Mouse (Mus musculus) urinary bladder, postnatal 36 days (tissue): ENCODE results near the gene Xylt1.

ENCODE experiments used
- DNase-seq, 2 experiments: peaks; one replicate each; pipeline ENCODE4 v3.0.0; 2022; ENCODE audit warnings: low spot score in 2 of 2, mixed read lengths in 1 of 2

The Xylt1 gene

DNA sequence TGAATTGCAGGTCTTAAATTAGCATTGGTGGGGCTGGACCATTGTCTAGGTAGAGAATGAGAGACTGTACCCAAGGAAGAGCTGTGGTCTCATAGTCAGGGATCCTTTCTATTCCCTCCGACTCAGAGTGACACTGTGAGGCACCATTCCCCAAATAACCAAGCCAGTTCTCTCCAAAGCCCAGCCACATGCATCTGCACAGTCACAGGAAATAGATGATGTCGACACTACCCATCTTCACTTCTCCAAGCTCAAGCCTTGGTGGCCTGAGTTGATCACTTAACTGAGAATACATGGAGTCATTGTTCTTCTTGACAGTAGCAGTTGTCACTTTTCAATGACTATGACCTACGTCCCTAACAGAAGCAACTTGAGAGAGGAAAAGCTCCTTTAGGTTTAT lies 100.6 kb downstream of the Xylt1 start:
- DNase-seq = no peak

DNA sequence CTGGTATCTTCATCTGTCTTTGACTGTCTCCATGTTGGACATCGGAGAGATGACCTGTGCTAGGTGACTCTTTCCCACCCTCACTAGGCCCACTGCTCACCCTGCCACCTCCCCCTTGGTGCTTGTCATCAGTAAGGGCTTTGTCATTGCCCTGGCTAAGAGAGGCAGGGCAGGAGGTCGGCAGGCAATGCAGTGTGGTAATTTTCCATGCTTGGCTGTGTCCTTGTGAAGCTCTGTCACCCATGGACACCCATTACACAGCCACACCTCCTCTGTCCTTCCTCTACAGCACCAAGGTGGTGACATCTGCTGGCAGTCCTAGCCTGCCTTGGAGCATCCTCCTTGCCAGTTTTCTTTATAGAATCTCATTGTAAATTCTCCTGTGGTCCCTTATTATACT lies 101.9 kb downstream of the Xylt1 start:
- no peak for DNase-seq

DNA sequence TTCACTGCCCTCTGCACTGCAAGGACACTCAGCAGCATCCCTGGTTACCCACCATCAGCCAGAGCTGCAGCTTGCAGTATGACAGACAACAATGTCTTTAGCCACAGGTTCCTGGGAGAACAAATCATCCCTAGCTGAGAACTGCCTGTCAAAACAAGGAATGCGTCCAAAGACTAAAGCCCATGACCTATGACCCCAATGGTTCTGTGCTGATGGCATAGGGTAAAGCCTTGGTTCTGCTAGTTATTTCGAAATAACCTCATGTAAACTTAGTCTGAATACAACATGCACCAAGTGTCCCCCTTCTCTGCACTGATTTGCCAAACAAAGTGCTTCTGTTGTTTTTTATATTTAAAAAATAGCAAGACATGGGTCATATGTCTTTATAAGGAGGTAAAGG lies 103.8 kb downstream of the Xylt1 start:
- no peak for DNase-seq

DNA sequence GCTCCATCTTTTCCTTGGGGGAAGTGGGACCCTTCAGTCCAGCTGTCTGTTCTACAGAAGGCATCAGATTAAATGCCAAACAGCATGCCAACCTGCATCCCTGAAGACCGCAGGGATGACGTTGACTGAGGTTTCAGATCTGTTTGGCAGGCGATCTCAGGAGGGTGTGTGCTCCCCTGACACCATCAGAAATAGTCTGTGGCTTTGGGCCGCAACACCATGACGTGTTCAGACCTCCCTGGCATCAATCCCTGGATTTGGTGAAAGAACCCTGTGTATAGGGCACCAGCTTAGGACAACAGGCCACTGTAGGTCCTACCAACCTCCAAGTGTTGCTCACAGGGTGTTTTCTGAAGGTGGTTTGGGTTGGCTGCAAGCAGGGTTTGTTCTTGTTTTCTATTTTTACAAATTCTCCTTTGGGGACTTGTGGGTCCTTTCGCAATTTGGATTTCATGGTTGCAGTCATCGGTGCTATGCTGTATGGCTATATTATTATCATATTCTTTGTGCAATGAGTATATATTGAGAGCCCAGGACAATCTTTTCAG lies 104.3 kb downstream of the Xylt1 start:
- peak in 1 of 2 experiments; percentile 43 for DNase-seq

DNA sequence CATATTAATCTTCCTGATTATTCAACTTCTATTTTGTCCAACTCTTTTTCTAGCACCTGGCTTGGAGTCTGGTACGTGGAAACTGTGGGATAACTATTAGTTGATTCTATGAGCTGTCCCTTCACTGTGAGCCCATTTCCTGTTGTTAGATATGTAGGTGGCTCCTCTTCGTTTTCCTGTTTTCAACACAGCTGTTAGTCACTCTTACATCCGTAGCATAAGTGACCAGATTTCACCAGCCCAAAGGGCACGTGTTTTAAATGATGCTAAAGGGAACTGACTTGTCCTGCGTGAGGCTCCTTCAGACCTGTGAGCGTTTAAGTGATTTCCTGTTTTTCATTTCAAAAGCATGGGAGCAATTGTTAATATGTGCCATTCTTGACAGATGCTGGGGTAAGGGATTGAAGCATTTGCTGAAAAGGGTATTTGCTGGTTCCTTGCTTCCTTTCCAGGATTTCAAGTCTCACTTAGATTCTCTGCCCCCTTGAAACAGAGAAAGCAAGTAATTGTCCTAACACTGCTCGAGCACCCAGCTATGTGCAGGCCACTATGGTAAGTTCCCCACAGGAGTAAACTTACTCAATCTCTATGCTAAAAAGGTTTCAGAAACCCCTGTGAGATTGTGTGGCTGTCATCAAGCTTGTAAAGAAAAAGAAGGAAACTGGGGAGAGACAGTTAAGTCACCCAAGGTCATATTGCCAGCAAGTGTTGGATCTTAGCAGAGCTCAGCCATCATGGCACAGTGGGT lies 105.8 kb downstream of the Xylt1 start:
- DNase-seq = no peak

DNA sequence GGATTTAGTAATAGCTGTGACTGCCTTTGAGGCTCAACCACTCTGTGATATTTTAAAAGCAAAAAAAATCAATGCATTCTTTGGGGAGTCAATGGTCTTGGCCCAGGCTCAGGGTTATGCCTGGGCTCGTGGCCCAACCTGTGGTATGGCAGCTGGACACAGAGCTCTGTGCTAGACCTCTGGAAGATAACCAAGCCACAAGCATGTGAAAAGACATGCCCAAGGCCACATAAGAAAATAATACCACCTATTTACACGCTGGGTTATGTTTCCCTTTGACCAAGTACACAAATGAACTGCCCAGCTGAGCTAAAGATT lies 106.4 kb downstream of the Xylt1 start:
- DNase-seq = no peak

DNA sequence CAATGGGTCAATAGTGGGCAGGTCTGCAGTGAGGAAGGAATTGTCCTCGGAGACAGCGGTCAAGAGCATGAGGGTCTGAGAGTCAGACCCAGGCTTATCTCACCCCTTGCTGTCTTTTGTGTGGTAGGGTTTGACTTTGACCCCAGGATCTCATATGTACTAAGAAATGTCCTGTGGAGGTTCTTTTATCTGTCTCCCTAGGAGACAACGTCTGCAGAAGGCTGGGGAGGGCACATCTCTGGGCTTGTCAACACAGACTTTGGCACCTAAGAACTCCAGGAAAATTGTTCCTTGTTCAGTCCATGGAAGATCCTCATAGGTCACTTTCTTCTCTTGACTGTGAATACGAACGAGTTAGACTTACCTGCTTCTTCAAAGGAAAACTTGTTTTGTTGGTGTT lies 109.2 kb downstream of the Xylt1 start:
- no peak for DNase-seq

DNA sequence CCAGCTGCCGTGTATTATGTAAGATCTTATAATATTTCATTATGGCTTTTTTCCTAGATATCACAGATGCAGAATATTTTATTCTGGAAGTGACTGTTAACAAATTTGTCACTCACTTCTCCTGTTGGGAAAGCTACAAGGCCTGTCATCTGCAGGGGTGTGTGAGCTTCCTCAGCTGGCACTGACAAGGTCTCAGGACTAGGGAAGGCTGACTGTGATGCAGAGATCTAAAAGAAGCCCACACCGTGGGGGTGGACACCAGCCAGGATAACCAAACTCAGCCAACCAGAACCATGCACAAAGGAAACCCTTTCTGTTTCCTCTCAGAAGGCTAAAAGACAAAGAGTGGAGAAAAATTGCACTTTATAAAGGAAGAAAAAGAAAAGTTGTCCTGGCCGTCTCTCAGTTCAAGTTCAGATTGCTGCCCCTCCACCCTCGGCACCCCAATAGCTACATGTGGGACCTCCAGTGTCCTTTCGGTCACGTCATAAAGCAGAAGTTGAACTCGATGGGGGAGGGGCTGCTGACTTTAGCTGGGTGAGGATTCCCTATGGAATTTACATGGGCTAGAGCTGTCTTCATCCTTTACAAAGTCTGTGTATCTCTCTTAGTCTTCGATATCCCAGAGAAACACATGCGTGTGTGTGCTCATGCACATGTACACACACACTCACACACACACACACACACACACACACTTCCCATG lies 109.9 kb downstream of the Xylt1 start:
- no peak for DNase-seq

DNA sequence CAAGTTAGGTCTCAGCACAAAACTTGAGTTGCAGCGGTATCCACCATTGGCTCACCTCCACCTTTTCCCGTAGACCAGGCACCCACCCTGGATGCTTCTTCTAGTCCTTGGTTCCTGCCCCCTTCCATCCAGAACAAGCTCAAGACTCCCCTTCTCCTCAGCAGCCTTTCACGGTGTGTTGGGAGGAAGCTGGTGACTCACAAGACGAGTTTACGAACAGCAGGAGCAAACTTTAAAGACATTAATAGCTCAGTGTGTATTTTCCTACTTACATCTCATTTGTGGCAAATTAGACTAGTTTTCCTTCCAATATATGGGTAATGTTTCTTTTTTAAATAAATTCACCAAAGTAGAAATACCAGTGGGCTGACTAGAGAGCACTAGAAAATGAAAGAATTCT lies 110.7 kb downstream of the Xylt1 start:
- DNase-seq = no peak

DNA sequence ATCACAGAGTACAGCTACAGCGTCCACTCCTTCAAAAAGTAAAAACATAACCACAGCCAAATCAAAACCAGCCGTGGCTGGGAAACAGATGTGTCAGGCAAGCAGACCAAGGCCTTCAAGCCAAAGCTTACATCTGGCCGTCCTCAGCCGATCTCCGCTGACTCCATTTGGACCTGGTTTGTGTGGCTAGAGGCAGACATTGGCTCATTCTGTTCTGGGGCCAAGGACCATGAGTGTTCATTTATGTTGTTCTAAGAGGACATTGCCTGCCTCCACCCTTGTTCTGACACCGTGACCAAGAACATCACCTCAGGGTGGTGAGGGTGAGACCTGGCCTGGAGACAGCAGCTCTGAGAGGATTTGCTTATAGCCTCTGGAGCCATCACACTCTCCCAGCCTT lies 113.4 kb downstream of the Xylt1 start:
- peak in 1 of 2 experiments; percentile 36 for DNase-seq

DNA sequence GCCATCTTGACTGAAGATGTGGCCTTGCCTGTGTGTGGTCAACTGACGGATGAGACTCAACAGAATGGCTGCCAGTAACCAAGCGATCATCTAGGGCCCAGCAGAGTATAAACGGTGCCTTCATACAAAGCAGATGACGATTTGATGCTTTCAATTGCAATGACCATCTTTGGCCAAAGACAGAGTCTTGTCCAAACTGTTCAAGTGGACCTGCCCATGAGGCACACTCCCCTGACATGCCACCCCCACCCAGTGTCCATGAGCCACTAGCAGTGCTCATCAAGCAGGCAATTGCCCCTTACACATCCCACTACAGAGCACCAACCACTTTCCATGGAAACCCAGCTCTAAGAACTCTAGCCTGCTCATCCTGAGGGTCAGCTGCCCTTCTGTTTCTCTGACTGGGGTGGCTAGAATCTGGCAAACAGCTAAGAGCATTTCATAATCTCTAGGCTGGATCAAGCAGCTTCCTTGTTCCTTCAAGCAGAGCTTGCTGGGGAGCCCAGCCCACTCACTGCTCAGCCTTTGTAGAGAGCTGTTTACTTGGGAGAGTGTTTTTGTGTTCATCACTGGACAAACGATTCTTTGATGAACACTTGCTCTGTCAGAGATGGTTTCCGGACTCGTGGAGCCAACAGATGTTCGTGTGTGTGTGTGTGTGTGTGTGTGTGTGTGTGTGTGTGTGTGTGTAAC lies 114.0 kb downstream of the Xylt1 start:
- peak in 1 of 2 experiments; percentile 9 for DNase-seq

DNA sequence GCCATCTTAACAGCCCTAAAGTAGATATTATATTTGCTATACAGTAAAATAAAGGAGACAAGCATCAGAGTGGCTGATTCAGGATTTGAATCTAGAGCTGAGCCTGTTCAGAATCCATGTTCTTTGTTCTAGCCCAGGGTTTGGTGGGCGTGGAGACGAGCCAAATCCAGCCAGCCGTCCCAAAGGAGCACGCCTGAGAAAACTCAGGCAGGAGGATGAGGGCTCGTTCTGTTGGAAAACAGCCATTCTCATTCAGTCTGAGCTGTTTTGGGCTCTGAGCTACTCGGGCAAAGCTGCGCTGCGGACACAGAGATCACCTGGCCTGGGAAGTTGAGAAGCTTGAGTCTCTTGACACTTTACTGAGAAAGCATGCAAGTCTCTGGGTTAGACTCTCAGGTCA lies 115.0 kb downstream of the Xylt1 start:
- no peak for DNase-seq

DNA sequence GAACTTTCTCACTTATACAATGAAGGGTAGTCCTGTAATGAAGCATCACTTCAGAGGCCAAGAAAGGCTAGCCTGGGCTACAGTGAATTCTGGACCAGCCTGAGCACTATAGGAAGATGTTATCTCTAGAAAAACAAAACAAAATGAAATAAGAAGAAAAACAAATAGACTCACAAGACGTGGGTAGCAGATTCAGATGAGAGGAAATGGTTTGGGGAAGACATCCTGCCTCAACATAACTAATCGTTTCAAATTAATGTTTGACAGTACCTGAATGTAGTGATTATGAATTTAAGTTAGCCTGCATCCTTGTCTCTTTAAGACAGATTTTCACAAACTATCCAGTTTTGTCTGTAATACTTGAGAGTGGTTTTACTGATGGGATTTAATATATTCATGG lies 117.4 kb downstream of the Xylt1 start:
- DNase-seq = no peak

DNA sequence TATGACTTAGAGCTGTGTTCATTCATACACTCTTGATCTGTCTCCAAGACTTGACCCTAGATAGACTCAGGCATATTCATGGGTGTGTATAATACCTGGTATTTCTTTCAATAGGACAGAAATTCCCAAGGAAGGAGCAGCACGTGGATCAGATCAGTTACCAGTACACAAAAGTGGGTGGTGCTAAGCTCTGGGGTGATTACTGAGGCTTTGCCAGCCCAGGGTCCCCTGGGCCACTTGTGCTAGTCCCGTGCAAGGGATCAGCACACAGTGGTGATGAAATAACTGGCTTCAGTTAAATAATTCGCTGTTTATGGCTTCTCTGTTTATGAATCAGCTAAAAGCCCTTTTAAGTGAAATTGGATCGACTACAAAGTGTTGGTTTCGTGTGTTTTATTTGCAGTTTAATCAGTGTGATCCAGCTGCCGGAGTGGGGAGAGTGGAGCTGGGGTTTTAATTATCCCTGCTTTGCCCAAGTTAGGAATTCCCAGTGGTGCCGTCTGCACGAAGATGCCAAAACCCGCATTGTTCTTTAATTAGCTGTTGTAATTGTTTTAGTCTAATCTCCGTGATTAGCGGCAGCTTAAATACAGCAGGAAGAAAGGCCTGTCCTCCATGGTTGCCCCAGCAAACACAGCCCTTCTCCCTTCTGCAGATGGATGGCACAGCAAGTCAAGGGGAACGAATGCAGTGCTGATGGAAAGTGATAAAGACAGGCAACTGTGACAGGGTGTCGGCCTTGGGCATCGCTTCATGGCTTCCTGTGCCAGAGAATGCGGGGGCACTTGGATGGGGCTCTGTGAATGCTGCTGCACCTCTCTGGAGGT lies 120.8 kb downstream of the Xylt1 start:
- DNase-seq = no peak

DNA sequence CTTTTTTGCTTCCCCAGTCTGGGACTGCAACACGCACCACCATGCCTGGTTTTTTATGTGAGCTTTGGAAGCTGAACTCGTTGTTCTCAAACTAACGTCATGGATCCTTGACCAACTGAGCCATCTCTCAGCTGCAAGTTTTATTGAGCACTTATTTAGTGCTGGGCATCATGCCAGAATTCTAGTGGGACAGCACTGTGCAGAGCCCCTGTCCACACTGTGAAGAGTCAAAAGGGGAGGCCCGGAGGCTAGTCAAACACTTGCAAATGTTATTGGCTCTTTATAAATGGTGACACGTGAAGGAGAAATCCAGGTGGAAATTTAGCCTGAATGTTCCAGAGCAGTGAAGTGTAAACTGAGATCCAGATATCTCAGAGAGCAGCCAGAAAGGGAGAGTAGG lies 121.6 kb downstream of the Xylt1 start:
- DNase-seq = no peak

DNA sequence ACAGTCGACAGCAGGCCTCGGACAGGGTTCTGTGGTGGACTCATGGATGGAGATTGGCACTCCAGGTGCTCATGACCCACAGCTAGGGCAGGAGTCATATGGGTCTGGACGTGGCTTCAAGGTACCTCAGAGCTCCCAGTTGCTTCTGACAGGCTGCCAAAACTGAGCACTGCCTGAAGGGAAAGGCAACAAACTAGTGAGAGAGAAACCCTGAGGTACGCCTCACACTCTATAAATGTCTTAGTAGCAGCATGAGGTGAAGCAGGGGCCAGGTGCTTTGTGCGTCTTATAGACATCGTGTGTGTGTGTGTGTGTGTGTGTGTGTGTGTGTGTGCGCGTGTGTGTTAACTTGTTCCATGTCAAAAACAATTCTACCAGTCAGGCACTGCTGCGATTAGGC lies 122.9 kb downstream of the Xylt1 start:
- DNase-seq = no peak

DNA sequence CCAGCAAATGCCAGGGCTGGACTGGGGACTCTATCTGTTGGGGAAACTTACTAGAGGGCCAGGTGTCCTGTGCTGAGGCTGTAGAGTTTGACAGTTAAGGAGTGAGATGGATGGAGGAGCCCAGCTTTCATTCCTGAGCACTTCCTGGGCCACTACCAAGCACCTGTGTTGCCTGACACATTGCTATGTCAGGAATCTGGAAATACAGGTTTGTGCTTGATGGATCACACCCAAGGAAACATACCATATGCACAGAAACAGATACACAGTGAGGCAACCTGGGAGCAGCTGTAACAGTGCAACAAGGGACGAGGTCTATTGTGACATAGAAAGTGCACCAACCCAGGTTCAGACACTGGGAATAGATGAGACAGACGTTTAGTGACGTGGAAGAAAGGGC lies 125.0 kb downstream of the Xylt1 start:
- DNase-seq = no peak

DNA sequence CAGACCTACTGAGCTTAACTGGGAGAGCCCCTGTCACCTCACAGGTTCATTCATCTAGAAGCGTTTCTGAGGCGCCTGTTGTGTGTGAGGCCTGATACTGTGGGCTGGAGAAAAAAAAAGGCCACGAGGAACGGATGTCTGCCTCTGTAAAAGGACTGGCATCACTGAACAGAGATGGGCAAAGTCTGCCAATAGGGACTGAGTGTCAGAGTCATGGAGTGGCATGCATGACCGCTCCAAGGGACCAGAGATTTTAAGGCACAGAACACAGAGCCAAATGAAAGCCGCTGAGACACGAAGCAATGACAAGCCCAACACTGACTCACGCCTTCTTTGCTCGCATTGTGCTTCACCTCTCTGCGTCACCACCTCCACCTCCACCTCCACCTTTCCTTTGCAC lies 126.6 kb downstream of the Xylt1 start:
- DNase-seq = no peak

DNA sequence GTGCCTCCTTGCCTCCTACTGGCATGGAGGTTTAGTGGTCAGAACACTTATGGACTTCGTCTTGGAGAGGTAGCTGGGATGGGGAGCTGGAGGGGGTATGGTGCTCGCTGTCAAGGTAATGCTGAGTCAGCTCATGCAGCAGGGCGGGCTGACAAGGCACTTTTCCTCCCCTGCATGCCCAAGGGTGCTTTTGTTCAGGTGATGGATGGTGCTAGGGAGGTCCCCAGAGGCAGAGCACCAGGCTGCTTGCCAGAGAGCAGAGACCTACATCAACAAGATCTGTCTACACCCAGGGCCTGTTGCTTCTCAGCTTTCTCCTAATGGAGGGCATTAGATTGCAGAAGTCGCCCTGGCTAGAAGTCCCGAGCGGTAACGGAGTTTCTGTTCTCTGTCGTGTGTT lies 127.3 kb downstream of the Xylt1 start:
- DNase-seq = no peak

DNA sequence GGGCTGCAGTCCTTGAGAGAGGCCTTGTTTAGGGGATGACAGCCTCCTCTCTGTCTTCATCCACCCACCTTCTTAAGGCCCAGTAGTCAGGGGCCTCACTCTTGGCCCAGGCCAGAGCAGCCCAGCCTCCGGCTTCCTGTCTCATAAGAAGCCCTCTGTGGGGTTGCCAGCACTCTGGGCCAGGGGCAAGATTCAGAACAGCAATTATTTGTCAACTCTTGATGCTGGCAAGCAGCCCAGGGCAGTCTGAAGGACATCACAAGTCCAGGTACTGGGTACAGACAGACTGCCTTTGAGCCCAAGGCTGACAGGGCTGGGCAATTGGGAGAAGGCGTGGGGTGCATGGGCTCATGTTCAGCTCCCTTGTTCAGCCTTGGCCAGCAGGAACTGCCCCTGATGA lies 129.3 kb downstream of the Xylt1 start:
- no peak for DNase-seq

DNA sequence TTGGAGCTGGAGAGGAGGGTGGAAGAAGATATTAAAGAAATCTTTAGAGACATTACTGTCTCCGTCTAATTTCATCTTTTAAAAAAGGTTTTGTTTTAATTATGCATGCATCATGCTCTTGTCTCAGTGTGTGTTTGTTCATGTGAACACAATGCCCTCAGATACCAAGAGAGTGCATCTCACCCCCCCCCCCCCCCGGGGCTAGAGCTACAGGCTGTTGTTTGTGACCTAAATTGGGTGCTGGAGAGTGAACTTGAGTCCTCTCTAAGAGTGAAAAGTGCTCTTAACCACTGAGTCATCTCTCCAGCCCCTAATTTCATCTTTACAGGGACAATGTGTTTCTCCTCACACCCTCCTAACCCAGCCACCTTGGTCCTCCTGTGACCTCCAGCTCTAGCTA lies 131.5 kb downstream of the Xylt1 start:
- DNase-seq = no peak

DNA sequence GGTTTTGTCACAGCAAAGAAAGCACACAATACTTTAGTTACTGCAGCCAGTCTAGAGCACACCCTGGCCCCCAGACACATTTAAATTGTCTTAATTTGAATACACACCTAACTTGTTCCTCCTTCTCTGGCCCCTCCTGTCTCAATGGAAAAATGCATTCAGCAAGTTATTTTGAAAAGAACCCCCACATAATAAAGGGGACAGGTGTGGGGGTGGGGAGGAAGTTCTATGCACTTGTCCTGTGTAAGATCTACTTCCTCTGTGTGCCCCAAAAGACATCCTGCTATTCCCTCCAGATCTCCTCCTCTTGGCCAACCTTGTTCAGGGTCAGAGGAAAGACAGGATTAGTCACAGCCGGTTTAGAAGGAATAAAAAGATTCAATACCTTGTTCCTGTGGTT lies 135.0 kb downstream of the Xylt1 start:
- no peak for DNase-seq
